In the genomic region with DNA sequence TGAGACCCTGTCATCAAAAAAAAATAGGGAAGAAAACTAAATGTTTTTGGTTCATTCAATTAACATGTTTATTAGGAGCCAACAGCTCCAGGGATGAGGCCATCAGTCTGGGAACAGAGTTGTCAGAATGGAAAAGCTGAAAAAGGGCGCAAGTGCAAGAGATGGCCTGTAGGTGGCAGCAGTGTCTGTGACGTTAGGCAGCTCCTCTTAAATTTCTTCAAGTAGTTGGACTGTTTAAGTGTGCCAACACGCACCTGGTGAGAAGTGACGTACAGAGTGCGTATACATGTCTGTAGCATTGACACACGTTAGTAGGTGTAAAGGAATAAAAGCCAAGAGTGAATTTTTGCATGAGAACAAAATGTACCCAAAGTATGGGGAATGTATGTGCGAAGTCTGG, we compare ENCODE assay signal across 8 mouse cellular contexts. TPM values are rescaled to one million over a fixed set of nuclear protein-coding genes. Genes with fewer than 3 reads are reported as not detected.
DNase-seq lines count a peak whose midpoint lies in the region; ATAC-seq lines count a peak whose summit lies in the region.

No protein-coding gene starts in this region.

- 19% methylated on average over 7 of the region's 7 CpGs for WGBS in hindbrain, embryonic 11.5 days
- WGBS in hindbrain, embryonic 16.5 days, result 22% methylated on average over 7 of the region's 7 CpGs
- WGBS in embryonic facial prominence, embryonic 10.5 days, result 27% methylated on average over 7 of the region's 7 CpGs

- no peaks in the 10 kb centered on the region for H3K9me3 ChIP-seq in hindbrain, embryonic 11.5 days (ENCODE audit: control insufficient read depth, low read length)
- no peaks in the 10 kb centered on the region for H3K9me3 ChIP-seq in hindbrain, embryonic 16.5 days (ENCODE audit: control insufficient read depth, low read length)
- no peaks in the 10 kb centered on the region for H3K9me3 ChIP-seq in embryonic facial prominence, embryonic 10.5 days

- no peak overlapping the region for H3K4me3 ChIP-seq in hindbrain, embryonic 11.5 days (ENCODE audit: low read depth, low read length)
- no peak overlapping the region for H3K4me3 ChIP-seq in hindbrain, embryonic 16.5 days (ENCODE audit: low read length)
- no peak overlapping the region for H3K4me3 ChIP-seq in embryonic facial prominence, embryonic 10.5 days

- no peak overlapping the region for H3K27ac ChIP-seq in hindbrain, embryonic 11.5 days (ENCODE audit: low read depth, low read length)
- no peak overlapping the region for H3K27ac ChIP-seq in hindbrain, embryonic 16.5 days (ENCODE audit: low read depth, low read length)
- no peak overlapping the region for H3K27ac ChIP-seq in embryonic facial prominence, embryonic 10.5 days (replicated peaks)

- H3K4me2 ChIP-seq in hindbrain, embryonic 11.5 days (replicated peaks; ENCODE audit: low read depth, low read length), result no peak overlapping the region
- H3K4me2 ChIP-seq in hindbrain, embryonic 16.5 days (ENCODE audit: low read length), result no peak overlapping the region

- ATAC-seq in hindbrain, embryonic 11.5 days (ENCODE audit: low FRiP score), result no peak
- no peak for ATAC-seq in hindbrain, embryonic 16.5 days
- ATAC-seq in megakaryocyte, adult 5-6 weeks (ENCODE audit: poor library complexity, severe bottlenecking), result peak; percentile 70

- no peak overlapping the region for H3K9ac ChIP-seq in hindbrain, embryonic 11.5 days (ENCODE audit: low read depth, low read length)
- H3K9ac ChIP-seq in hindbrain, embryonic 16.5 days (ENCODE audit: low read depth, low read length), result no peak overlapping the region

- peak; percentile 87 for DNase-seq in hindbrain, embryonic 11.5 days (ENCODE audit: low spot score)
- DNase-seq in CD4-positive, CD25-positive, alpha-beta regulatory T cell, adult 2 months (ENCODE audit: low read depth, low spot score), result peak; percentile 84
- peak; percentile 75 for DNase-seq in adipocyte (ENCODE audit: low spot score)
- peak; percentile 71 for DNase-seq in embryonic facial prominence, embryonic 10.5 days (ENCODE audit: low spot score)
- DNase-seq in kidney, postnatal 4 days, result peak; percentile 75 to 78
- DNase-seq in thymus, postnatal 0 days (ENCODE audit: low spot score), result peak; percentile 77

- H3K36me3 ChIP-seq in hindbrain, embryonic 11.5 days (ENCODE audit: control insufficient read depth, insufficient read depth, low read length), result no peaks in the 10 kb centered on the region
- H3K36me3 ChIP-seq in hindbrain, embryonic 16.5 days (ENCODE audit: control insufficient read depth, insufficient read depth, low read length), result no peaks in the 10 kb centered on the region
- no peaks in the 10 kb centered on the region for H3K36me3 ChIP-seq in embryonic facial prominence, embryonic 10.5 days (replicated peaks)

- H3K27me3 ChIP-seq in hindbrain, embryonic 11.5 days (ENCODE audit: control insufficient read depth, insufficient read depth, low read length), result no peaks in the 10 kb centered on the region
- H3K27me3 ChIP-seq in hindbrain, embryonic 16.5 days (replicated peaks; ENCODE audit: control insufficient read depth, insufficient read depth, low read length), result no peaks in the 10 kb centered on the region
- H3K27me3 ChIP-seq in embryonic facial prominence, embryonic 10.5 days (replicated peaks; ENCODE audit: low read depth, poor library complexity, severe bottlenecking), result no peaks in the 10 kb centered on the region

- no peaks in the 10 kb centered on the region for H3K4me1 ChIP-seq in hindbrain, embryonic 11.5 days (replicated peaks; ENCODE audit: control insufficient read depth, insufficient read depth, low read length)
- no peaks in the 10 kb centered on the region for H3K4me1 ChIP-seq in hindbrain, embryonic 16.5 days (ENCODE audit: control insufficient read depth, insufficient read depth, low read depth, low read length)
- peaks cover 5% of the 10 kb centered on the region for H3K4me1 ChIP-seq in embryonic facial prominence, embryonic 10.5 days

RNA-seq across cellular contexts. Expression of a gene that starts 13.8 kb away (rescaled TPM):
- polyA plus RNA-seq in hindbrain, embryonic 11.5 days (2014; fragmentation: Nextera tagmentation; extraction: Ambion mirVana), result 208 and 223 TPM in 2 replicates
- polyA plus RNA-seq in hindbrain, embryonic 16.5 days (2015; fragmentation: Nextera tagmentation; extraction: Ambion mirVana), result 43.1 and 60.9 TPM in 2 replicates
- polyA plus RNA-seq in embryonic facial prominence, embryonic 10.5 days (2016; fragmentation: Nextera tagmentation; extraction: Ambion mirVana), result 133 and 136 TPM in 2 replicates
- total RNA-seq in megakaryocyte, adult 5-6 weeks (2015), result 42.5 and 51.8 TPM in 2 replicates
- 61.1 and 62.3 TPM in 2 replicates for total RNA-seq in megakaryocyte, adult 5-6 weeks (2017)
- 47.5 and 52.0 TPM in 2 replicates for polyA plus RNA-seq in thymus, postnatal 0 days (2015; fragmentation: Nextera tagmentation; extraction: Ambion mirVana)

RNA-seq across cellular contexts. Expression of a gene that starts 14.4 kb away (rescaled TPM):
- 0.06 and 0.08 TPM in 2 replicates for polyA plus RNA-seq in hindbrain, embryonic 11.5 days (2014; fragmentation: Nextera tagmentation; extraction: Ambion mirVana)
- 0.09 TPM in 1 of 2 replicates, not detected in the other for polyA plus RNA-seq in hindbrain, embryonic 16.5 days (2015; fragmentation: Nextera tagmentation; extraction: Ambion mirVana)
- not detected in 2 replicates for polyA plus RNA-seq in embryonic facial prominence, embryonic 10.5 days (2016; fragmentation: Nextera tagmentation; extraction: Ambion mirVana)
- 0.16 TPM in 1 of 2 replicates, not detected in the other for total RNA-seq in megakaryocyte, adult 5-6 weeks (2015)
- total RNA-seq in megakaryocyte, adult 5-6 weeks (2017), result 0.33 and 0.37 TPM in 2 replicates
- polyA plus RNA-seq in thymus, postnatal 0 days (2015; fragmentation: Nextera tagmentation; extraction: Ambion mirVana), result 0.05 and 0.08 TPM in 2 replicates

RNA-seq across cellular contexts. Expression of a gene that starts 55.4 kb away (rescaled TPM):
- 0.06 TPM in 1 of 2 replicates, not detected in the other for polyA plus RNA-seq in hindbrain, embryonic 11.5 days (2014; fragmentation: Nextera tagmentation; extraction: Ambion mirVana)
- 0.86 and 1.4 TPM in 2 replicates for polyA plus RNA-seq in hindbrain, embryonic 16.5 days (2015; fragmentation: Nextera tagmentation; extraction: Ambion mirVana)
- polyA plus RNA-seq in embryonic facial prominence, embryonic 10.5 days (2016; fragmentation: Nextera tagmentation; extraction: Ambion mirVana), result 0.24 and 0.35 TPM in 2 replicates
- total RNA-seq in megakaryocyte, adult 5-6 weeks (2015), result not detected in 2 replicates
- not detected in 2 replicates for total RNA-seq in megakaryocyte, adult 5-6 weeks (2017)
- polyA plus RNA-seq in thymus, postnatal 0 days (2015; fragmentation: Nextera tagmentation; extraction: Ambion mirVana), result 0.08 and 0.22 TPM in 2 replicates
